Mouse (Mus musculus) ES-E14 (cell line): Measurements from ENCODE around the gene Cdyl.

Source experiments
- MAFK ChIP-seq: IDR thresholded peaks from 2 replicates; pipeline ENCODE4 v1.6.1; 2014; ENCODE audit warnings: mild to moderate bottlenecking, low read depth, low read length, inconsistent platforms; ENCODE audit not compliant: insufficient read depth
- ZNF384 ChIP-seq: IDR thresholded peaks from 2 replicates; pipeline ENCODE4 v1.6.1; 2012; ENCODE audit warnings: low read depth, low read length, inconsistent platforms

DNA sequence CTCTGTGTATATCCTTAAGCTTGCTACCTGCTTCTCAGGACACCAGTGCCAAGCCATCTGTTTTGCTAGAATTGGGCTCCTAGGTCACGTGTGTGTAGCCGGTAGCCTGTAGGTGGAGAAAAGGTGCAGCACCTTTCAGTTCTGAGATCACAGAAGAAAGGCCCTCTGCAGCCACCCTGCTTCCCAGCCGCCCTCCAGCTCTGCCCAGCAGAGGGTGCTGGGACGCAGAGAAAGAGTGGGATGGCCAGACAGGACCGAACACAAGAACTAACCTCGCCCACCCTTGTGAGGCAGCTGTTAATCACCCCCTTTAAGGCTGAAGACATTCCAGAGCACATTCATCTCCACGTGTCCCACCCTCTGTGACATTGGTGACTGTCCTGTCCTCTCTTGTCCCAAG is 114.1 kb downstream of the Cdyl start:
- TF ChIP-seq MAFK (no peak), ZNF384 (no peak)
